Mouse (Mus musculus): ENCODE results near the gene Spag7.
A peak's percentile ranks its signal among the peaks of the same experiment; 100 is the strongest.

The Spag7 gene

GRCm38 (mm10) chr11:70681897-70682581 is 12.8 kb upstream of the Spag7 start:
- peak in 1 of 2 experiments; percentile 56 for DNase-seq (ENCODE audit: inconsistent age in 2 of 2, low spot score in 1 of 2)

DNA sequence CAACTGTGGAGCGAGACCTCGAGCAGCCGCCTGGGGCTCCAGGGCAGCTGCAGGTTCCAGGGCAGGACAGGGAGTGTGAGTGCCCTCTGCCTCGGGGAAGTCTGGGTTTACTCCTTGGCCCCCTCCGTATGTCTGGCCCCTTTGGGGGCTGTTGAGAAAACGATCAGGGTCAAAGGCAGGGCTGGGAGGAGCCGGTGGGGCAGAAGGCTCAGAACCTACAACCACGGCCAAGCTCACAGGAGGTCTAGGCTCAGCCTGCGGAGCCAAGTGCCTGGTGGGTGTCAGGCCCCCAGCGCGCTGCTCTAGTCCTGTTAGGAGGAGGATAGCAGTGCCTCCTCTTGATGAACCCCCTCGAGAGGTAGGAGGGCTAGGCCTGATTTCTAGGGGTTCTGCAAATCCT is 12.0 kb upstream of the Spag7 start:
- no peak for DNase-seq (ENCODE audit: inconsistent age in 2 of 2, low spot score in 1 of 2)

- no peak for DNase-seq (ENCODE audit: inconsistent age in 2 of 2, low spot score in 1 of 2)
These were observed 10.7 kb upstream of the Spag7 start for GRCm38 (mm10) chr11:70679894-70680293.

- DNase-seq (ENCODE audit: inconsistent age in 2 of 2, low spot score in 1 of 2) = no peak
These were observed 10.1 kb upstream of the Spag7 start for GRCm38 (mm10) chr11:70679361-70679760.

GRCm38 (mm10) chr11:70678576-70678975 is 9.4 kb upstream of the Spag7 start:
- no peak for DNase-seq (ENCODE audit: inconsistent age in 2 of 2, low spot score in 1 of 2)

DNA sequence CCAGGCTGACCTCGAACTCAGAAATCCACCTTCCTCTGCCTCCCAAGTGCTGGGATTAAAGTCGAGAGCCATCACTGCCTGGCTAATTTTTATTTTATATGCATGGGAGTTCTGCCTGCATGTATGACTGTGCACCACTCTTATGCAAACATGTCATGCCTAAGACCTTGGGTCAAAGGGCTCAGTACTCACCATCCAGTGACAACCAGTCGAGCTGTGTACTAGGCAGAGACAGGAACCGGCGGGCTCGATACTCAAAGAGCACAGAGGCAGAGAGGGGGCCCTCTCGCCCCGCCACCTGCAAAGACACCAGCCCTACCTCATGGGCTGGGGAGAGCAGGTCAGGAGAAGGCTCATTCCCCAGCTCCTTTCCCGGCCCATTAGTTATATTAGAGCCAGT is 8.9 kb upstream of the Spag7 start:
- no peak for DNase-seq (ENCODE audit: inconsistent age in 2 of 2, low spot score in 1 of 2)

DNA sequence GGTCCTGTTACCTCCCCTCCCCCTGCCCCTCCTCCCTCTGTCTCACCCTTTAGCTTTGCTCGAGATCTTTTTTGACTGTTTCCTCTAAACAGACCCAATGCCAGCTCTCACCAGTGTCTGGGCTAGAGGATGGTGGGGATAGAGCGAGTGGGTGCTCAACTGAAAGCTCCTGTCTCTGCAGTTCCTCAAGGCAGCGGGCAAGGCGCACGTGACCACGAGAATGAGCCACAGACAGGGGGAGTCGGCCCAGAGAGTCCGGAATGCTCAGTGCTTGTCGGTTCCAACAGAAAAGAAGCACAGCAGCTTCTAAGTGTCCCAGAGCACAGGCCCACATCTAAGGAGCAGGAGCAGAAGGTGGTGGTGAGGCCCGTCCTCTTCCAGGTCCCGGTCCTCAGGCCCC is 5.3 kb upstream of the Spag7 start:
- peak in 1 of 2 experiments; percentile 37 for DNase-seq (ENCODE audit: inconsistent age in 2 of 2, low spot score in 1 of 2)

- no peak for DNase-seq (ENCODE audit: inconsistent age in 2 of 2, low spot score in 1 of 2)
These were observed 4.8 kb upstream of the Spag7 start for GRCm38 (mm10) chr11:70674014-70674413.

- peak; percentile 71 to 85 for DNase-seq (ENCODE audit: inconsistent age in 2 of 2, low spot score in 1 of 2)
These were observed 2.3 kb upstream of the Spag7 start for GRCm38 (mm10) chr11:70671333-70672047.

DNA sequence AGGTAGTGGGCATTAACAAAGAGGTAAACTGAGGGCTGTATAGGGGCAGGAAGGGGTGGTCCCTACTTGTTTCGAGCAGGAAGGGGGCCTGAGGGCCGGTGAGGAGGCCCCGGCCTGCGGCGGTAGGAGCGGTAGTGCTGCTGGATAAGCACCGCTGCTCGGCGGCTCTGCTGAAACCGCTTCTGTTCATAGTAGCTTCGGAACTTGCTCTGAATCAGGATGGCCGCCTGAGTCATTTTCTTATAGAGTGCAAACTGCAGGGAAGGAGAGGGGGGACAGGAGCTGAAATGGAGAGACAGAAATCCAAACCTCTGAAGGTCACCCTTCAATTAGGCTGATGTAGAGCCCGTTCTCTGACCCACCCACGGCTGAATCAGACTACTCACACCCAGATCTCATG is 1.3 kb upstream of the Spag7 start:
- peak; percentile 64 to 89 for DNase-seq (ENCODE audit: inconsistent age in 2 of 2, low spot score in 1 of 2)

DNA sequence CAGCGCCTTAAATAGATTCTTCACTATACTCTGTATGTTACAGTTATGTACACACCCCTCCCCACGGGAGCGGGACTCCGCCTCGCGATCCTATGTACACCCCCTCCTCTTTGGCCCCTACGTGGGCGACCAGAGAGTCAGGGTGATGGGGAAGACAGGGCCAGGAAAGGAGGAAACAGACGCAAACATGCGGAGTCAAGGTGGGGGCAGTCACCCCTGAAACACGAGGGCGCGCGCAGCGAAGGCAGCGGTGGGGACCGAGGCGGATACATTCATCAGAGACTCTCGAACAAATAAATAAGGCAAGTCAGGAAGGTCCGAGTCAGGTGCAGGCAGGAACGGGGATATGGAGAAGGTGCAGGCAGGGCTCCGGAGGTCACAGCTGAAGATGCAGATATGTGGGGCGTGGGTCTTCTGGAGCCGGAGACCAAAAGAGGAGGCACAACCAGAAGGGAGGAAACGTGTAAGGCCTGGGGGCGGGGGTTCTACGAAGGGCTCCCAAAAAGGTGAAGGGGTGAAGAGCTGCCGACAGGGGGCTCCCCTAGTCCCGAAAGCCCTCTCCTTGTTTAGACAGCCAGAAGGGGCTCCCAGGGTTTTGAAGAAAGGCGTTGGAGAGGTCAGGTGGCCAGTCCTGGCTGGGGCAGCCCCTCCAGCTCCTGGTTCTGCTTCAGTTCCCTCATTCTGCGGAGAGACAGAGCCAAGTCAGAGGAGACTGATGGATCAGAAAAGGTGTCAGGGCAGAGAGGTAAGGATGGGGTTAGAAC is 548 bp upstream of the Spag7 start:
- peak; percentile 87 to 93 for DNase-seq (ENCODE audit: inconsistent age in 2 of 2, low spot score in 1 of 2)

DNA sequence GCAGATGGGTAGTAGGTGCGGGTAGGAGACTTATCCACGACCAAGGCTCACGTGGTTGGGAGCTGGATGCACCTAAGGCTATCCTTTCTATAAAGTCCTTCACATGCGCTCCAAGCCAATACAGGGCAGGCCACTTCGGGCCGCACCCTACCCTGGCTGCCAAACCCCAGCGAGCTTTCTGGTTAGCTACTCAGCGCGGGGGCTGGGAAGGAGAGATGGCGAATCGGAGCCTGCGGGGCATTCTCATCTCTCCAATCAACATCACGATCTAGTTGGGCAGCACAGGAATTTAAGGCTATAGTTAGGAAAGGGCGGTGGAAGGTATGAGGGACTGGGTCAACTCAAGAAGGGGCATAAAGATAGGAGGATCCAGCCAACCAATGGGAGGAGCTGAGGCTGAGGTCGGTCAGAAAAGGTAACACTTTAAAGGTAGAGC is 863 bp downstream of the Spag7 start:
- DNase-seq (ENCODE audit: inconsistent age in 2 of 2, low spot score in 1 of 2) = no peak

DNA sequence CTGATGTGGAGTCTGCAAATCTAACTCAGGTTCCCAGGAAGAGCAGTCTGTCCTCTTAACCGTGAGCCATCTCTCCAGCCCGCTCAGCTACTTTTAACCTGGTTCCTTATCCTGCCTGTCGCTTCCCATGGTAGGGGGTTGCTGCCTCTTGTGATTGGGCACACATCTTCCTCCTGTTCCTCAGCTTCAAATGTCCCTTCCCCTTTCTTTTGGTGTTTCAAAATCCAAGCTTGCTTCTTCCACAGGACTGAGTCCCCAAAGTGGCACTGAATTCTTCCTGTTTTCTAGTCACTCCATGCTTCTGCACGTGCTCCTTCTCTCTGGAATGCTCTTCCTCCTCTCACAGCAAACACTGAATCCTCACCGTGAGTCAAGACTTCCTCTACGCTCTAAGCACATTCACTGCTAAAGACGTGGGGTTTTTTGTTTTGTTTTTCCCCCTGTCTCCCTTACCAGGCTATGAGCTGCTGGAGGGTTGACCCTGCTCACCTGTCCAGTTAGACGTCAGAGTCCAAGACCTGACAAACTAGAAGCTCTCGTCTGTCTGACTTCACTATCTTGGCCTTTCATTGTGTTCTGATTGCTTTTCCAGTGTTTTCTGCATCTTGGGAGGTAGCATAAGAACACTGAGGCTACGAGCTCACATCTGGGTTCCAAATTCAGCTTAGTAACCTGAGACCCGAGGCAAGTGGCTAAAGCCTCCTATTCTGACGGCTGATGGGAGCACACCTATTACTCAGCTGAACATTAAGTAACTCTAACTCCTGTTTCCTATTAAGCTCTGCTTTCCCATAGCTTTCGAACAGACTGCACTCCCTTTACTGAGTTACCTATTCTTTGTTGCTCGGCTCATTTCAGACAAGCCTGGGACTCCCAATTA is 1.7 kb downstream of the Spag7 start:
- DNase-seq (ENCODE audit: inconsistent age in 2 of 2, low spot score in 1 of 2) = peak in 1 of 2 experiments; percentile 54

DNA sequence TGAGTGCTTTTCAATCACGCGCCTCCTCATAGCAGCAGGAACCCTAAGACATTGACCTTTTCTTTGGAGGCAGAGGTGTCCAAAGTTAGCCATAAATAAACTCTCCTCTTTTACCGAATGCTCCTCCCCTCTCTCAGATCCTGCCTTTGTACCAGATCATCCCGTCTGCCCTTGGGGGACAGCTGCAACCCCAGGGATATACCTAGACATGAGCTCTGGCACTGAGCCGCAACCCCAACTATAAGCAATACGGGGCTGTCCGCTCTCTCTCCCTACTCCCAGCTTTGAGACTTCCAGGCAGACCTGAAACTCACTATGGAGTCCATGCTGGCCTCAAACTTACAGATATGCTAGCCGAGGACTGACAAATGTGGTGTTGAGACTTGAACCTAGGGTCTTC is 2.5 kb downstream of the Spag7 start:
- peak in 1 of 2 experiments; percentile 71 for DNase-seq (ENCODE audit: inconsistent age in 2 of 2, low spot score in 1 of 2)

GRCm38 (mm10) chr11:70664741-70665140 is 4.5 kb downstream of the Spag7 start:
- no peak for DNase-seq (ENCODE audit: inconsistent age in 2 of 2, low spot score in 1 of 2)

- no peak for DNase-seq (ENCODE audit: inconsistent age in 2 of 2, low spot score in 1 of 2)
These were observed 5.3 kb downstream of the Spag7 start for GRCm38 (mm10) chr11:70663957-70664356.

GRCm38 (mm10) chr11:70663101-70663500 is 6.1 kb downstream of the Spag7 start:
- DNase-seq (ENCODE audit: inconsistent age in 2 of 2, low spot score in 1 of 2) = no peak

DNA sequence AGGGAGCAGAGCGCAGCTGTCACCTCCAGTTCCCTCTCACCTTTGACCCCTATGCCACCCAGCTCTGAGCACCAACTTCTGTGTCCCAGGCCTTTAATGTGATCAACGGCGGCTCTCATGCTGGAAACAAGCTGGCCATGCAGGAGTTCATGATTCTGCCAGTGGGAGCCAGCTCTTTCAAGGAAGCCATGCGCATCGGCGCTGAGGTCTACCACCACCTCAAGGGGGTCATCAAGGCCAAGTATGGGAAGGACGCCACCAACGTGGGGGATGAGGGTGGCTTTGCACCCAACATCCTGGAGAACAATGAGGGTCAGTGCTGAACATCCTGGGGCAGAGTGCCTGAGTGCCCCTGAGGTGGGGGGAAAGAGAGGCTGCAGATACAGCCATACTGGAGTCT is 8.6 kb downstream of the Spag7 start:
- DNase-seq (ENCODE audit: inconsistent age in 2 of 2, low spot score in 1 of 2) = no peak

DNA sequence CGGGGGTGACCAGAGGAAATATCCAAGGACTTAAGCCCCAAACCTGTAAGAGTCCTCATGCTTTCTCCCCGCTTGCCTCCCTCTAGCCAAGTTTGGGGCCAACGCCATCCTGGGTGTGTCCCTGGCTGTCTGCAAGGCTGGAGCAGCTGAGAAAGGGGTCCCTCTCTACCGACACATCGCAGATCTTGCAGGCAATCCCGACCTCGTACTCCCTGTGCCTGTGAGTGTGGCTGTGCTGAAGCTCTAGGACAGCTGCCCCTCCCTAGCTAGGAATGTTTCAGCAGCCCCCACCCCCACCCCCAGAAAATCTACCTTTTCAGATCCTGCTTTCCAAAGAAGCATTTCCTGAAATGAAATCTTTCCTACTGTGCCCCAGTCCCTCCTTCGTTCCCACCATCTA is 10.3 kb downstream of the Spag7 start:
- DNase-seq (ENCODE audit: inconsistent age in 2 of 2, low spot score in 1 of 2) = no peak

GRCm38 (mm10) chr11:70658521-70658920 is 10.7 kb downstream of the Spag7 start:
- DNase-seq (ENCODE audit: inconsistent age in 2 of 2, low spot score in 1 of 2) = no peak

DNA sequence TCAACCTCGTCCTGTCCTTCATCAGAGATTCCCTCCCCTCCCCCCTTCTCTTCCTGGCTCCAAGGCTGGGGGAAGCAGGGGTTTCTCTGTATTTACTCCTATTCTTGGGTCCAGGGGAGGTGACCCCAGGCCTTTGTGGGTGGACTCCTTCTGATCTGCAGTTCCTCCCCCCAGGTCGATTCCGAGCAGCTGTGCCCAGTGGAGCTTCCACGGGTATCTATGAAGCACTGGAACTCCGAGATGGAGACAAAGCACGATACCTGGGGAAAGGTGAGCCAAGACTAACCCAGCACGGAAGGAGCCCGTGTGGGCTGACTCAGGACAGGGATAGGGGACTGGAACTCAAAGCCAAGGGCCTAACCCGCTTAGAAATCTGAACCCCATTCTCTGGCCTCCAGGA is 11.2 kb downstream of the Spag7 start:
- DNase-seq (ENCODE audit: inconsistent age in 2 of 2, low spot score in 1 of 2) = no peak
